Mouse (Mus musculus): ENCODE results near the gene Tprg. TPM values are rescaled to one million over a fixed set of nuclear protein-coding genes. Genes with fewer than 3 reads are reported as not detected.

The Tprg gene
- total and polyA plus RNA-seq, 3 experiments = not detected

- Histone ChIP-seq H3K9me3 (replicated peaks; ENCODE audit: low read length) (no peaks in the 10 kb centered on the region), H3K4me3 (replicated peaks in 1 of 3; ENCODE audit: low read depth in 2 of 3, low read length in 2 of 3, poor library complexity in 1 of 3) (no peak overlapping the region), H3K79me2 (replicated peaks; ENCODE audit: control insufficient read depth, extremely low read depth, insufficient read depth, poor library complexity, severe bottlenecking) (no peaks in the 10 kb centered on the region), H3K27ac (ENCODE audit: insufficient read depth, low read depth) (no peak overlapping the region), H3K9ac (ENCODE audit: insufficient read depth, low read depth) (no peak overlapping the region), H3K36me3 (replicated peaks in 1 of 2; ENCODE audit: control insufficient read depth in 1 of 2, insufficient read depth in 1 of 2, low read length in 1 of 2) (no peaks in the 10 kb centered on the region), H3K27me3 (replicated peaks) (no peaks in the 10 kb centered on the region), H3K4me1 (ENCODE audit: control insufficient read depth in 1 of 2, insufficient read depth in 2 of 2) (peaks cover 14 to 16% of the 10 kb centered on the region in 2 experiments), H3K4me2 (ENCODE audit: insufficient read depth, low read depth, poor library complexity, severe bottlenecking) (no peak overlapping the region)
- in situ Hi-C loops (cut with MboI; ENCODE audit: low pct_ligation_motif_present, low pct_unique_long_range_greater_than_20kb, low sequenced_read_pairs) = loop anchor here (25.0 kb wide), 1 partner anchor 339 kb away; no protein-coding TSS in a partner anchor
- TF ChIP-seq POLR2AphosphoS2 (IDR thresholded peaks at IDR 0.05; ENCODE audit: low read depth, low read length) = no peak
- TF ChIP-seq SMC3 (IDR thresholded peaks at IDR 0.05; ENCODE audit: low read depth, low read length) = no peak
- no peak for TF ChIP-seq POLR2A (IDR thresholded peaks at IDR 0.05; ENCODE audit: low read depth, low read length)
- TF ChIP-seq ZMIZ1 (IDR thresholded peaks at IDR 0.05; ENCODE audit: low read depth, low read length) = no peak
- TF ChIP-seq ZKSCAN1 (IDR thresholded peaks at IDR 0.05; ENCODE audit: borderline replicate concordance, low read depth, low read length) = no peak
- TF ChIP-seq BHLHE40 (IDR thresholded peaks at IDR 0.05; ENCODE audit: low read depth, low read length) = no peak
- TF ChIP-seq ELF1 (IDR thresholded peaks at IDR 0.05; ENCODE audit: low read depth, low read length) = no peak
- TF ChIP-seq UBTF (IDR thresholded peaks at IDR 0.05; ENCODE audit: low read depth, low read length) = no peak
- no peak for TF ChIP-seq PAX5 (IDR thresholded peaks at IDR 0.05; ENCODE audit: low read length)
- no peak for TF ChIP-seq IRF4 (IDR thresholded peaks at IDR 0.05; ENCODE audit: low read depth, low read length)
- no peak for TF ChIP-seq GABPA (IDR thresholded peaks at IDR 0.05; ENCODE audit: insufficient replicate concordance, low read depth, low read length)
- no peak for TF ChIP-seq MAX (IDR thresholded peaks at IDR 0.05; ENCODE audit: low read length)
- TF ChIP-seq TBP (conservative IDR thresholded peaks at IDR 0.05; ENCODE audit: low read depth, low read length) = no peak
- no peak for TF ChIP-seq E2F4 (IDR thresholded peaks at IDR 0.05; ENCODE audit: insufficient replicate concordance, low read depth, low read length)
- no peak for TF ChIP-seq MAZ (IDR thresholded peaks at IDR 0.05; ENCODE audit: low read depth, low read length)
- TF ChIP-seq NRF1 (IDR thresholded peaks at IDR 0.05; ENCODE audit: low read depth, low read length) = no peak
- no peak for TF ChIP-seq RAD21 (IDR thresholded peaks at IDR 0.05; ENCODE audit: low read depth, low read length)
- no peak for TF ChIP-seq ZC3H11A (IDR thresholded peaks at IDR 0.05; ENCODE audit: low read depth, low read length)
- TF ChIP-seq JUN (IDR thresholded peaks at IDR 0.05; ENCODE audit: insufficient read depth, low read depth, low read length) = no peak
- TF ChIP-seq CHD1 (IDR thresholded peaks at IDR 0.05; ENCODE audit: low read depth, low read length) = no peak
- DNase-seq (ENCODE audit: extremely low read depth) = no peak
- dilution Hi-C loops (cut with MboI; ENCODE audit: extremely low pct_ligation_motif_present, extremely low pct_unique_long_range_greater_than_20kb, low sequenced_read_pairs) = no loop called here
These were observed 35.5 kb upstream of the Tprg start for GRCm38 (mm10) chr16:25251080-25251479.

- Histone ChIP-seq H3K4me1 (ENCODE audit: control insufficient read depth in 1 of 2, insufficient read depth in 2 of 2) (peaks cover 5 to 9% of the 10 kb centered on the region in 2 experiments), H3K27ac (ENCODE audit: insufficient read depth, low read depth) (no peak overlapping the region), H3K27me3 (replicated peaks) (no peaks in the 10 kb centered on the region), H3K4me3 (replicated peaks in 1 of 3; ENCODE audit: low read depth in 2 of 3, low read length in 2 of 3, poor library complexity in 1 of 3) (no peak overlapping the region), H3K36me3 (replicated peaks in 1 of 2; ENCODE audit: control insufficient read depth in 1 of 2, insufficient read depth in 1 of 2, low read length in 1 of 2) (no peaks in the 10 kb centered on the region), H3K9ac (ENCODE audit: insufficient read depth, low read depth) (no peak overlapping the region), H3K79me2 (replicated peaks; ENCODE audit: control insufficient read depth, extremely low read depth, insufficient read depth, poor library complexity, severe bottlenecking) (no peaks in the 10 kb centered on the region), H3K9me3 (replicated peaks; ENCODE audit: low read length) (no peaks in the 10 kb centered on the region), H3K4me2 (ENCODE audit: insufficient read depth, low read depth, poor library complexity, severe bottlenecking) (no peak overlapping the region)
- in situ Hi-C loops (cut with MboI; ENCODE audit: low pct_ligation_motif_present, low pct_unique_long_range_greater_than_20kb, low sequenced_read_pairs) (loop anchor here (25.0 kb wide), 1 partner anchor 342 kb away; no protein-coding TSS in a partner anchor), dilution Hi-C loops (cut with MboI; ENCODE audit: extremely low pct_ligation_motif_present, extremely low pct_unique_long_range_greater_than_20kb, low sequenced_read_pairs) (no loop called here)
- no peak for DNase-seq (ENCODE audit: extremely low read depth)
- TF ChIP-seq UBTF (IDR thresholded peaks at IDR 0.05; ENCODE audit: low read depth, low read length) (no peak), RCOR1 (conservative IDR thresholded peaks at IDR 0.05; ENCODE audit: low read depth, low read length) (no peak), KAT2A (IDR thresholded peaks at IDR 0.05; ENCODE audit: insufficient replicate concordance, low read length) (no peak)
These were observed 32.0 kb upstream of the Tprg start for GRCm38 (mm10) chr16:25254646-25255045.

All from CH12.LX (cell line).